10 mouse cellular contexts compared by ENCODE assay signal in the genomic region with DNA sequence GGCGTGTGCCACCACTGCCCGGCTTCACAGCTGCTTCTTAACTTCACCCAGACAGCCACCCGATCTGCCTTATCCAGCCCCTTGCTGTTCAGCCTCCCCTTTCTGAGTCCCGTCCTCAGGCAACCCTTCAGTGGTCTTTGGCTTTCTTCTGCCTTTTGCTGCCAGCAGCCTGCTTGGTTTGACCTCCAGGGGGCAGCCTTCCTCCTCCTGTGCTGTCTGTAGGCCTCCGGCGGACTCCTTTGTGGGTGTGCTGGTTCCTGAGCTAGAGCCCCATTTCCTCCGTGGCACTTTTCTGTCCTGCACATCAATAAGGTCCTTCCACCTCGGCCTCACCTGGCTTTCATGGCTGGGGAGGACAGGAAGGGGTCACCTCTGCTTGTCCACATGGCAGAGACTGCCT. TPM values are rescaled to one million over a fixed set of nuclear protein-coding genes. Genes with fewer than 3 reads are reported as not detected.
DNase-seq lines count a peak whose midpoint lies in the region; ATAC-seq and TF ChIP-seq lines count a peak whose summit lies in the region.
"Had no signal": no experiment of that assay in that cellular context is flagged by ENCODE, and none has a peak within 500 bp of the region (broad histone marks: within the 10 kb centered on the region; RNA-seq: fewer than 3 reads in every experiment).

No protein-coding gene starts in this region.

- no peak overlapping the region for H3K9ac ChIP-seq in hindbrain, embryonic 11.5 days (ENCODE audit: low read depth, low read length)
- H3K9ac ChIP-seq in hindbrain, embryonic 12.5 days: no peak overlapping the region
- no peak overlapping the region for H3K9ac ChIP-seq in kidney, postnatal 0 days (ENCODE audit: low read depth, low read length)
- H3K9ac ChIP-seq: limb, embryonic 13.5 days had no signal

- H3K36me3 ChIP-seq in hindbrain, embryonic 11.5 days (ENCODE audit: control insufficient read depth, insufficient read depth, low read length): no peaks in the 10 kb centered on the region
- no peaks in the 10 kb centered on the region for H3K36me3 ChIP-seq in hindbrain, embryonic 12.5 days
- no peaks in the 10 kb centered on the region for H3K36me3 ChIP-seq in kidney, postnatal 0 days (ENCODE audit: insufficient read depth, low read length)
- H3K36me3 ChIP-seq: limb, embryonic 13.5 days had no signal

- no peaks in the 10 kb centered on the region for H3K27me3 ChIP-seq in hindbrain, embryonic 11.5 days (ENCODE audit: control insufficient read depth, insufficient read depth, low read length)
- H3K27me3 ChIP-seq in hindbrain, embryonic 12.5 days: no peaks in the 10 kb centered on the region
- no peaks in the 10 kb centered on the region for H3K27me3 ChIP-seq in kidney, postnatal 0 days (ENCODE audit: insufficient read depth, low read length)
- H3K27me3 ChIP-seq: limb, embryonic 13.5 days had no signal

- H3K4me3 ChIP-seq in hindbrain, embryonic 11.5 days (ENCODE audit: low read depth, low read length): no peak overlapping the region
- no peak overlapping the region for H3K4me3 ChIP-seq in hindbrain, embryonic 12.5 days
- no peak overlapping the region for H3K4me3 ChIP-seq in kidney, postnatal 0 days (replicated peaks; ENCODE audit: low read depth, low read length)
- H3K4me3 ChIP-seq: limb, embryonic 13.5 days had no signal

- 46% methylated on average over 8 of the region's 8 CpGs for WGBS in hindbrain, embryonic 11.5 days
- 49% methylated on average over 8 of the region's 8 CpGs for WGBS in hindbrain, embryonic 12.5 days
- WGBS in kidney, postnatal 0 days: 53% methylated on average over 8 of the region's 8 CpGs

- no peak overlapping the region for H3K27ac ChIP-seq in hindbrain, embryonic 11.5 days (ENCODE audit: low read depth, low read length)
- H3K27ac ChIP-seq in hindbrain, embryonic 12.5 days: no peak overlapping the region
- no peak overlapping the region for H3K27ac ChIP-seq in kidney, postnatal 0 days
- H3K27ac ChIP-seq: limb, embryonic 13.5 days had no signal

- H3K4me1 ChIP-seq in hindbrain, embryonic 11.5 days (replicated peaks; ENCODE audit: control insufficient read depth, insufficient read depth, low read length): no peaks in the 10 kb centered on the region
- H3K4me1 ChIP-seq in hindbrain, embryonic 12.5 days: peaks cover 19% of the 10 kb centered on the region
- H3K4me1 ChIP-seq in kidney, postnatal 0 days (replicated peaks; ENCODE audit: insufficient read depth, low read length): peaks cover 7% of the 10 kb centered on the region; the same call in 1 of the 2 replicates

- no peak for ATAC-seq in hindbrain, embryonic 11.5 days (ENCODE audit: low FRiP score)
- ATAC-seq in hindbrain, embryonic 12.5 days (ENCODE audit: low FRiP score): no peak
- ATAC-seq in kidney, postnatal 0 days (replicated peaks; ENCODE audit: low FRiP score, low read depth): no peak

- TF ChIP-seq CTCF in kidney, postnatal 0 days (IDR thresholded peaks at IDR 0.05; ENCODE audit: low read depth): peak; percentile 52

- peak; percentile 54 for DNase-seq in hindbrain, embryonic 11.5 days (ENCODE audit: low spot score)
- DNase-seq in 3T3-L1 (ENCODE audit: low read depth, low spot score): peak; percentile 21
- peak; percentile 79 for DNase-seq in ES-CJ7 (ENCODE audit: low read depth, low spot score)
- peak; percentile 23 for DNase-seq in kidney, postnatal 0 days (ENCODE audit: low spot score)
- DNase-seq in yolk sac, embryonic 10.5 days (ENCODE audit: low spot score): no peak
- no peak for DNase-seq in ovary, adult 18-20 months (ENCODE audit: low spot score)
- no peak for DNase-seq in cerebellum, adult 11-12 months
- DNase-seq: adrenal gland, adult 8-10 months had no signal

- no peaks in the 10 kb centered on the region for H3K9me3 ChIP-seq in hindbrain, embryonic 11.5 days (ENCODE audit: control insufficient read depth, low read length)
- no peaks in the 10 kb centered on the region for H3K9me3 ChIP-seq in hindbrain, embryonic 12.5 days (replicated peaks)
- no peaks in the 10 kb centered on the region for H3K9me3 ChIP-seq in kidney, postnatal 0 days (replicated peaks; ENCODE audit: low read length)
- H3K9me3 ChIP-seq: limb, embryonic 13.5 days had no signal

- no peak overlapping the region for H3K4me2 ChIP-seq in hindbrain, embryonic 11.5 days (replicated peaks; ENCODE audit: low read depth, low read length)
- no peak overlapping the region for H3K4me2 ChIP-seq in hindbrain, embryonic 12.5 days (replicated peaks)
- no peak overlapping the region for H3K4me2 ChIP-seq in kidney, postnatal 0 days (ENCODE audit: low read length)
- H3K4me2 ChIP-seq: limb, embryonic 13.5 days had no signal

RNA-seq across cellular contexts. Expression of a gene that starts 20.7 kb away (rescaled TPM):
- polyA plus RNA-seq in hindbrain, embryonic 11.5 days (2014; fragmentation: Nextera tagmentation; extraction: Ambion mirVana): not detected in 2 replicates
- 0.07 and 0.19 TPM in 2 replicates for polyA plus RNA-seq in hindbrain, embryonic 12.5 days (2016; fragmentation: Nextera tagmentation; extraction: Ambion mirVana)
- polyA plus RNA-seq in kidney, postnatal 0 days (2015; fragmentation: Nextera tagmentation; extraction: Ambion mirVana): 0.27 and 0.46 TPM in 2 replicates

RNA-seq across cellular contexts. Expression of a gene that starts 58.9 kb away (rescaled TPM):
- not detected in 2 replicates for polyA plus RNA-seq in hindbrain, embryonic 11.5 days (2014; fragmentation: Nextera tagmentation; extraction: Ambion mirVana)
- not detected in 2 replicates for polyA plus RNA-seq in hindbrain, embryonic 12.5 days (2016; fragmentation: Nextera tagmentation; extraction: Ambion mirVana)
- not detected in 2 replicates for polyA plus RNA-seq in kidney, postnatal 0 days (2015; fragmentation: Nextera tagmentation; extraction: Ambion mirVana)
- polyA plus RNA-seq: limb, embryonic 13.5 days had no signal

Comparison
In these comparisons a context has a peak if more than half of its experiments do, and no peak if none do; other contexts are left out.
1. DNase-seq: peak in hindbrain, embryonic 11.5 days (single experiment), 3T3-L1 (single experiment), ES-CJ7 (single experiment) and kidney, postnatal 0 days (single experiment); none in yolk sac, embryonic 10.5 days (single experiment), ovary, adult 18-20 months (single experiment) and cerebellum, adult 11-12 months (single experiment).